Mouse (Mus musculus) 3134 (cell line): ENCODE results near the gene Szt2.
A peak's percentile ranks its signal among the peaks of the same experiment; 100 is the strongest.

Experiments
- DNase-seq: peaks from one replicate; pipeline ENCODE4 v3.0.0-alpha.2; 2011; ENCODE audit warnings: low spot score; ENCODE audit not compliant: insufficient read length; ENCODE audit errors: extremely low read depth

The Szt2 gene

GRCm38 (mm10) chr4:118409142-118409900, at the start of gene Szt2, which contains the start of gene Med8:
Gene Szt2, minus strand, starts transcription at chr4:118409273.
Gene Med8, plus strand, starts transcription at chr4:118409337.
- DNase-seq: peak; percentile 90

- DNase-seq: no peak
Measured at GRCm38 (mm10) chr4:118457345-118457975, 48.4 kb upstream of the Szt2 start, which contains the start of gene Mpl. Gene Mpl, minus strand, starts transcription at chr4:118457513.

- no peak for DNase-seq
Measured at GRCm38 (mm10) chr4:118446415-118447153, 37.5 kb upstream of the Szt2 start.

- no peak for DNase-seq
Measured at GRCm38 (mm10) chr4:118445781-118446414, 36.8 kb upstream of the Szt2 start.

- no peak for DNase-seq
Measured at GRCm38 (mm10) chr4:118445088-118445487, 36.0 kb upstream of the Szt2 start.

- DNase-seq: peak; percentile 23
Measured at GRCm38 (mm10) chr4:118437829-118438253, 28.8 kb upstream of the Szt2 start.

GRCm38 (mm10) chr4:118436820-118437603, 27.9 kb upstream of the Szt2 start, which contains the start of gene Cdc20:
Gene Cdc20, minus strand, starts transcription at chr4:118437352.
- DNase-seq: peak; percentile 95

GRCm38 (mm10) chr4:118432332-118432731, 23.3 kb upstream of the Szt2 start:
- no peak for DNase-seq

- peak; percentile 32 for DNase-seq
Measured at GRCm38 (mm10) chr4:118429215-118429895, 20.3 kb upstream of the Szt2 start.

GRCm38 (mm10) chr4:118428531-118429214, 19.6 kb upstream of the Szt2 start:
- DNase-seq: no peak

GRCm38 (mm10) chr4:118427768-118428451, 18.8 kb upstream of the Szt2 start, which contains the start of gene Elovl1:
Gene Elovl1, plus strand, starts transcription at chr4:118428093.
- peak; percentile 94 for DNase-seq

- no peak for DNase-seq
Measured at GRCm38 (mm10) chr4:118427415-118427767, 18.3 kb upstream of the Szt2 start.

- no peak for DNase-seq
Measured at GRCm38 (mm10) chr4:118425374-118425773, 16.3 kb upstream of the Szt2 start.

- no peak for DNase-seq
Measured at GRCm38 (mm10) chr4:118424541-118425160, 15.6 kb upstream of the Szt2 start.

GRCm38 (mm10) chr4:118421384-118421783, 12.3 kb upstream of the Szt2 start:
- DNase-seq: no peak

GRCm38 (mm10) chr4:118417112-118417797, 8.2 kb upstream of the Szt2 start:
- DNase-seq: no peak

- DNase-seq: no peak
Measured at GRCm38 (mm10) chr4:118416329-118416728, 7.3 kb upstream of the Szt2 start.
